Mouse (Mus musculus) kidney, postnatal 0 days (tissue): ENCODE data around the gene Ttc9b. TPM values are rescaled to one million over a fixed set of nuclear protein-coding genes. Genes with fewer than 3 reads are reported as not detected.
"Not testable (repeated sequence)": the region's sequence is repeated elsewhere in the genome, so short reads cannot be mapped to it uniquely, and the experiment has no call there.

ENCODE experiments used
- ATAC-seq: fragments of 200-750 bp; cut with Nextera tagmentation; replicated peaks from 2 replicates; pipeline ENCODE4 v1.8.0; 2017; ENCODE audit warnings: low read depth, moderate number of reproducible peaks, moderate TSS enrichment, moderate library complexity; ENCODE audit not compliant: low FRiP score
- DNase-seq: peaks from one replicate; pipeline ENCODE4 v3.0.0-alpha.2; 2016; ENCODE audit warnings: low spot score
- H3K27ac ChIP-seq: fragments of 300-500 bp; sonication (generic); 2 replicates; pipeline ENCODE4 v1.5.1; 2014; ENCODE audit warnings: mild to moderate bottlenecking
- H3K27me3 ChIP-seq: fragments of 300-500 bp; sonication (generic); 2 replicates; pipeline ENCODE4 v1.6.1; 2014; ENCODE audit warnings: low read length, mixed read lengths; ENCODE audit not compliant: insufficient read depth
- H3K36me3 ChIP-seq: fragments of 300-500 bp; sonication (generic); 2 replicates; pipeline ENCODE4 v1.6.1; 2014; ENCODE audit warnings: low read length, mixed read lengths; ENCODE audit not compliant: insufficient read depth
- H3K4me1 ChIP-seq: fragments of 300-500 bp; sonication (generic); replicated peaks from 2 replicates; pipeline ENCODE4 v1.6.1; 2014; ENCODE audit warnings: antibody characterized with exemption, low read length, mixed read lengths; ENCODE audit not compliant: insufficient read depth
- H3K4me2 ChIP-seq: fragments of 300-500 bp; sonication (generic); 2 replicates; pipeline ENCODE4 v1.6.1; 2014; ENCODE audit warnings: mild to moderate bottlenecking, low read length, moderate library complexity, mixed read lengths
- H3K4me3 ChIP-seq: fragments of 300-500 bp; sonication (generic); replicated peaks from 2 replicates; pipeline ENCODE4 v1.5.1; 2014; ENCODE audit warnings: low read depth, low read length
- H3K9ac ChIP-seq: fragments of 300-500 bp; sonication (generic); 2 replicates; pipeline ENCODE4 v1.6.1; 2014; ENCODE audit warnings: low read depth, low read length
- H3K9me3 ChIP-seq: fragments of 300-500 bp; sonication (generic); replicated peaks from 2 replicates; pipeline ENCODE4 v1.6.1; 2016; ENCODE audit warnings: low read length, inconsistent platforms, mixed read lengths
- CTCF ChIP-seq: IDR thresholded peaks from 2 replicates; pipeline ENCODE4 v1.5.1; 2016; ENCODE audit warnings: antibody characterized with exemption, low read depth, mild to moderate bottlenecking, moderate library complexity
- WGBS: fragments of 180-500 bp; shearing (Covaris S2); extraction: QIAGEN DNeasy Blood & Tissue Kit; methylation state at CpG from one replicate; pipeline ENCODE4 v1.1.7; 2014; 5-methylcytosine and 5-hydroxymethylcytosine counted together
- polyA plus RNA-seq: library from polyadenylated mRNA; unstranded; fragments of >200 nt; fragmentation: Nextera tagmentation; extraction: Ambion mirVana; gene quantifications from 2 replicates; pipeline ENCODE4 v1.2.1, GENCODE M21; 2015

Gene Ttc9b
- polyA plus RNA-seq, 1 experiment from 2014 or later, result not detected

- ATAC-seq (no peak), DNase-seq (no peak)
- Histone ChIP-seq H3K9me3 (no peaks in the 10 kb centered on the region), H3K4me1 (no peaks in the 10 kb centered on the region), H3K4me3 (no peak overlapping the region), H3K36me3 (peaks cover 65% of the 10 kb centered on the region), H3K27ac (no peak overlapping the region), H3K27me3 (no peaks in the 10 kb centered on the region), H3K4me2 (no peak overlapping the region), H3K9ac (no peak overlapping the region)
- WGBS, result 99% methylated on average over 4 of the region's 4 CpGs
- TF ChIP-seq CTCF, result no peak
Observed at GRCm38 (mm10) chr7:27631439-27631838, 22.3 kb upstream of the Ttc9b start.

DNA sequence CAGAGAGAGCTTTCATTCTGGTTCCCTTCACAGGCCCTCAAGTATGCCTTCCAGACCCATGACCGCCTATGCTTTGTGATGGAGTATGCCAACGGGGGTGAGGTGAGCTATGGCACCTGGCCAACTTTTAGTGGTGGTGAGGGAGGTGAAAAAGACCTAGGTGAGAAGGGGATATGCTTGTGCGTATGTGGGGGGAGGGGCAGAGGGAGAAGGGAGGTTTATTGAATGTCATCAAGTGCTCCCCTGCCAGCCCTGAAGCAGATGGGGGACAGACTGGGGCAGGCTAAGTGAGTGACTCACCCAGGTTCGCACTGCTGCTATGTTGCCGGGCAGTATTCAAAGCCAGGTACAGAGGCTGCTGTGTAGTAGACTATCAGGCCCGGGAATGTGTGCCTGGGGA lies 20.5 kb upstream of the Ttc9b start:
- Histone ChIP-seq H3K4me1 (no peaks in the 10 kb centered on the region), H3K27ac (no peak overlapping the region), H3K36me3 (peaks cover 61% of the 10 kb centered on the region), H3K4me3 (no peak overlapping the region), H3K9ac (no peak overlapping the region), H3K27me3 (no peaks in the 10 kb centered on the region), H3K4me2 (no peak overlapping the region), H3K9me3 (no peaks in the 10 kb centered on the region)
- no peak for DNase-seq
- WGBS, result 89% methylated on average over 6 of the region's 6 CpGs
- TF ChIP-seq CTCF, result no peak
- no peak for ATAC-seq

- no peaks in the 10 kb centered on the region for H3K27me3 ChIP-seq
- no peak overlapping the region for H3K4me3 ChIP-seq
- WGBS, result 94% methylated on average over 6 of the region's 6 CpGs
- no peak overlapping the region for H3K4me2 ChIP-seq
- no peaks in the 10 kb centered on the region for H3K9me3 ChIP-seq
- DNase-seq, result no peak
- peaks cover 47% of the 10 kb centered on the region for H3K36me3 ChIP-seq
- no peaks in the 10 kb centered on the region for H3K4me1 ChIP-seq
- no peak overlapping the region for H3K27ac ChIP-seq
- TF ChIP-seq CTCF, result no peak
- no peak overlapping the region for H3K9ac ChIP-seq
- ATAC-seq, result no peak
Observed at GRCm38 (mm10) chr7:27634691-27635090, 19.0 kb upstream of the Ttc9b start.

GRCm38 (mm10) chr7:27635094-27635493 lies 18.6 kb upstream of the Ttc9b start:
- not testable (repeated sequence) for DNase-seq, H3K4me3 ChIP-seq, H3K9ac ChIP-seq, H3K27me3 ChIP-seq, H3K27ac ChIP-seq, H3K4me1 ChIP-seq, H3K9me3 ChIP-seq, ATAC-seq, H3K4me2 ChIP-seq
- H3K36me3 ChIP-seq, result peaks cover 46% of the 10 kb centered on the region
- 96% methylated on average over 2 of the region's 2 CpGs for WGBS

DNA sequence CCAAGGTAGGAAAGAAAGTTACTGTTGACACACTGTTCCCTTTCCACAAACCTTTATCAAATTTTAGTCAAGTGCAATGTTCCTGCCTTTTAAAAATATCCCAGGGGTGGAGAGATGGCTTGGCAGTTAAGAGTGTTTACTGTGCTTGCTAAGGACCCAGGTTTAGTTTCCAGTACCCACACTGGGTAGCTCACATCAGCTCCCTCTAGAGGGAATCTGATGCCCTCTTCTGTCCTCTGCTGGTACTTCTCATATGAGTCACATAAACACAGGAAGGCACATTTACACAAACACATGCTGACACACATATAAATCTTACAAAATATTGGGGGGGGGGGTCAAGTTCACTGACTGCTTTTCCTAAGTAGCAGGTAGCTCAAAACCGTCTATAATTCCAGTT lies 9.2 kb upstream of the Ttc9b start:
- Histone ChIP-seq H3K4me1 (no peaks in the 10 kb centered on the region), H3K36me3 (no peaks in the 10 kb centered on the region), H3K4me2 (no peak overlapping the region), H3K9me3 (no peaks in the 10 kb centered on the region), H3K27me3 (no peaks in the 10 kb centered on the region), H3K9ac (no peak overlapping the region), H3K27ac (no peak overlapping the region), H3K4me3 (no peak overlapping the region)
- TF ChIP-seq CTCF, result peak; percentile 11; the same call in 1 of the 2 replicates
- DNase-seq (no peak), ATAC-seq (no peak)
- WGBS, result 50% methylated on average over 1 of the region's 1 CpGs

- no peak overlapping the region for H3K4me2 ChIP-seq
- no peaks in the 10 kb centered on the region for H3K36me3 ChIP-seq
- TF ChIP-seq CTCF, result no peak
- H3K27ac ChIP-seq, result no peak overlapping the region
- H3K9ac ChIP-seq, result no peak overlapping the region
- ATAC-seq (no peak), DNase-seq (no peak)
- H3K9me3 ChIP-seq, result no peaks in the 10 kb centered on the region
- no peaks in the 10 kb centered on the region for H3K27me3 ChIP-seq
- no peak overlapping the region for H3K4me3 ChIP-seq
- H3K4me1 ChIP-seq, result no peaks in the 10 kb centered on the region
- WGBS, result 82% methylated on average over 7 of the region's 7 CpGs
Observed at GRCm38 (mm10) chr7:27646516-27646915, 7.2 kb upstream of the Ttc9b start.

- no peak overlapping the region for H3K4me3 ChIP-seq
- ATAC-seq (no peak), DNase-seq (no peak)
- H3K4me1 ChIP-seq, result no peaks in the 10 kb centered on the region
- H3K27me3 ChIP-seq, result 0 out of 2 replicates have a peak, but pooled peaks cover 2% of the 10 kb centered on the region
- no peaks in the 10 kb centered on the region for H3K9me3 ChIP-seq
- H3K4me2 ChIP-seq, result no peak overlapping the region
- H3K36me3 ChIP-seq, result no peaks in the 10 kb centered on the region
- H3K27ac ChIP-seq, result no peak overlapping the region
- TF ChIP-seq CTCF, result no peak
- 77% methylated on average over 6 of the region's 6 CpGs for WGBS
- no peak overlapping the region for H3K9ac ChIP-seq
Observed at GRCm38 (mm10) chr7:27647281-27648002, 6.3 kb upstream of the Ttc9b start.
